Mouse (Mus musculus) ES-E14 (cell line): ENCODE data around the gene Prkar1b.

ENCODE experiments used
- ZC3H11A ChIP-seq: IDR thresholded peaks from 2 replicates; pipeline ENCODE4 v1.6.1; 2012; ENCODE audit warnings: low read depth, mild to moderate bottlenecking, inconsistent platforms, low read length, borderline replicate concordance
- ZNF384 ChIP-seq: IDR thresholded peaks from 2 replicates; pipeline ENCODE4 v1.6.1; 2012; ENCODE audit warnings: low read depth, low read length, inconsistent platforms

GRCm38 (mm10) chr5:139174556-139175547, 25.1 kb upstream of the Prkar1b start:
- TF ChIP-seq ZC3H11A (no peak), ZNF384 (no peak)
